Mouse (Mus musculus) heart, postnatal 14 days (tissue): Measurements from ENCODE around the gene Clec5a. TPM values are rescaled to one million over a fixed set of nuclear protein-coding genes. Genes with fewer than 3 reads are reported as not detected.

Source experiments
- total RNA-seq, 2 experiments: library from RNA; stranded (reverse); gene quantifications; 2 replicates each; pipeline ENCODE4 v1.2.3; 2021

The Clec5a gene
- total RNA-seq, 2 experiments from 2014 or later = 0.91 to 1.1 TPM

Other genes starting within 250 kb of the Clec5a start
- gene E330009J07Rik, start 149.7 kb downstream of the Clec5a start, total RNA-seq = 1 to 10 TPM; 3.3 to 3.4 TPM
- gene Wee2, start 146.7 kb downstream of the Clec5a start, total RNA-seq = not detected
- 10 to 100 TPM; 31.8 to 36.3 TPM for gene Ssbp1, start 114.5 kb downstream of the Clec5a start, total RNA-seq
- gene Tas2r137, start 94.6 kb downstream of the Clec5a start, total RNA-seq = not detected
- gene Tas2r108, start 92.3 kb downstream of the Clec5a start, total RNA-seq = not detected
- not detected for gene Prss37, start 66.3 kb downstream of the Clec5a start, total RNA-seq
- not detected for gene Olfr461, start 30.8 kb downstream of the Clec5a start, total RNA-seq
- not detected for gene Olfr460, start 16.3 kb downstream of the Clec5a start, total RNA-seq
- not detected for gene Tas2r138, start 27.5 kb upstream of the Clec5a start, total RNA-seq
- gene Mgam, start 43.0 kb upstream of the Clec5a start, total RNA-seq = under 1 TPM; 0.38 to 0.68 TPM